Mouse (Mus musculus): Measurements from ENCODE around the gene Dohh. TPM values are rescaled to one million over a fixed set of nuclear protein-coding genes. Genes with fewer than 3 reads are reported as not detected.
A peak's percentile ranks its signal among the peaks of the same experiment; 100 is the strongest.

Gene Dohh
- polyA plus RNA-seq, 1 experiment = 123 TPM

GRCm38 (mm10) chr10:81389801-81390677 is 5.8 kb downstream of the Dohh start:
- Histone ChIP-seq H3K27ac (ENCODE audit: control insufficient read depth, insufficient read depth, low read length) (no peak overlapping the region), H3K36me3 (ENCODE audit: control insufficient read depth, insufficient read depth, low read length) (peaks cover 10% of the 10 kb centered on the region), H3K4me3 (ENCODE audit: control insufficient read depth, insufficient read depth, low read length) (no peak overlapping the region), H3K4me1 (replicated peaks; ENCODE audit: control insufficient read depth, insufficient read depth, low read length) (peaks cover 24% of the 10 kb centered on the region), H3K27me3 (ENCODE audit: control insufficient read depth, insufficient read depth, low read length) (no peaks in the 10 kb centered on the region)
- no peak for TF ChIP-seq POLR2A (IDR thresholded peaks at IDR 0.05; ENCODE audit: control insufficient read depth, extremely low read depth, insufficient read depth, low read length, poor library complexity)
- TF ChIP-seq CTCF (IDR thresholded peaks at IDR 0.05; ENCODE audit: borderline replicate concordance, control insufficient read depth, extremely low read depth, insufficient read depth, low read length, poor library complexity) = peak; percentile 85; the same call in 1 of the 2 replicates
- WGBS = 67% methylated on average over 23 of the region's 23 CpGs
- peak; percentile 76 for DNase-seq

DNA sequence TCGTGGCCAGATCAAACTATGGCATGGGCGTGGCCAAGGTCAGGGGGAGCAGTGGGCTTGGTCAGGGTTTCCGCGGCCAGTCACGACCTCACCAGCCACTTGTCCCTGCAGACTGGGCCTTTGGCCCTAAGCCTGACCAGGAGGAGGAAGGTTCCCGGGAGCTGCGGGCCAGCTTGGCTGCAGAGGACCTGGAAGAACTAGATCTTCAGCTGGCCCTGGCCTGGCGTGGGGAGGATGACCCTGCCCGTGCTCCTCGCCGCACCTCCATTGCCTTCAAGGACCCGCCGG is 6.4 kb downstream of the Dohh start:
- Histone ChIP-seq H3K36me3 (ENCODE audit: control insufficient read depth, insufficient read depth, low read length) (peaks cover 10% of the 10 kb centered on the region), H3K4me3 (ENCODE audit: control insufficient read depth, insufficient read depth, low read length) (no peak overlapping the region), H3K27ac (ENCODE audit: control insufficient read depth, insufficient read depth, low read length) (no peak overlapping the region), H3K4me1 (replicated peaks; ENCODE audit: control insufficient read depth, insufficient read depth, low read length) (peaks cover 19% of the 10 kb centered on the region), H3K27me3 (ENCODE audit: control insufficient read depth, insufficient read depth, low read length) (no peaks in the 10 kb centered on the region)
- WGBS = 95% methylated on average over 13 of the region's 13 CpGs
- no peak for DNase-seq
- TF ChIP-seq CTCF (IDR thresholded peaks at IDR 0.05; ENCODE audit: borderline replicate concordance, control insufficient read depth, extremely low read depth, insufficient read depth, low read length, poor library complexity) = no peak
- TF ChIP-seq POLR2A (IDR thresholded peaks at IDR 0.05; ENCODE audit: control insufficient read depth, extremely low read depth, insufficient read depth, low read length, poor library complexity) = no peak

DNA sequence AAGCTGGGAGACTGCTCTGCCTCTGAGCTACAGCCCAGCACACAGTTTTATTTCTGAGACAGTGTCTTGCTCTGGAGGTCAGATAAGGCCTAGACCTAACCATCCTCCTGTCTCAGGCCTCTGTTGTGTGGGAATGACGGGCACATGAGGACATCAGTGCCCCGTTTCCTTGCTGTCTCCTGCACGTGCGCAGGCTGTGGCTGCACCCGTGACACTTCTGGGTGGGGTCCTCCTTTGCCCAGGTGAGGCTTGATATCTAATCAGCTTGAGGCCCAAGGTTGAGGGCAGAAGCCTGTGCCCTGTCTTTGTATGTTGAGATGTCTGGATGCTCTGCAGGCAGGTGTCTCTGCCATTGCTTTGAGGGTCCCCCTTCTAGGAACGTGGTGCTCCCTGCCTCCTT is 8.0 kb downstream of the Dohh start:
- peaks cover 27% of the 10 kb centered on the region for H3K4me1 ChIP-seq (replicated peaks; ENCODE audit: control insufficient read depth, insufficient read depth, low read length)
- no peaks in the 10 kb centered on the region for H3K27me3 ChIP-seq (ENCODE audit: control insufficient read depth, insufficient read depth, low read length)
- H3K27ac ChIP-seq (ENCODE audit: control insufficient read depth, insufficient read depth, low read length) = no peak overlapping the region
- H3K4me3 ChIP-seq (ENCODE audit: control insufficient read depth, insufficient read depth, low read length) = no peak overlapping the region
- DNase-seq = no peak
- peaks cover 7% of the 10 kb centered on the region for H3K36me3 ChIP-seq (ENCODE audit: control insufficient read depth, insufficient read depth, low read length)
- TF ChIP-seq CTCF (IDR thresholded peaks at IDR 0.05; ENCODE audit: borderline replicate concordance, control insufficient read depth, extremely low read depth, insufficient read depth, low read length, poor library complexity) (no peak), POLR2A (IDR thresholded peaks at IDR 0.05; ENCODE audit: control insufficient read depth, extremely low read depth, insufficient read depth, low read length, poor library complexity) (no peak)
- 89% methylated on average over 6 of the region's 6 CpGs for WGBS

- WGBS = 55% methylated on average over 14 of the region's 14 CpGs
- no peak for DNase-seq
- TF ChIP-seq POLR2A (IDR thresholded peaks at IDR 0.05; ENCODE audit: control insufficient read depth, extremely low read depth, insufficient read depth, low read length, poor library complexity) = no peak
- TF ChIP-seq CTCF (IDR thresholded peaks at IDR 0.05; ENCODE audit: borderline replicate concordance, control insufficient read depth, extremely low read depth, insufficient read depth, low read length, poor library complexity) = no peak
- H3K36me3 ChIP-seq (ENCODE audit: control insufficient read depth, insufficient read depth, low read length) = peaks cover 2% of the 10 kb centered on the region
- peak within 1 kb of the TSS; percentile 53 for H3K27ac ChIP-seq (ENCODE audit: control insufficient read depth, insufficient read depth, low read length)
- H3K4me1 ChIP-seq (replicated peaks; ENCODE audit: control insufficient read depth, insufficient read depth, low read length) = peaks cover 27% of the 10 kb centered on the region
- peak within 1 kb of the TSS; percentile 63 for H3K4me3 ChIP-seq (ENCODE audit: control insufficient read depth, insufficient read depth, low read length)
- no peaks in the 10 kb centered on the region for H3K27me3 ChIP-seq (ENCODE audit: control insufficient read depth, insufficient read depth, low read length)
Measured at GRCm38 (mm10) chr10:81392781-81393185, 8.6 kb downstream of the Dohh start, which contains the start of gene Smim24. Gene Smim24 (plus strand): TSS chr10:81393051.

GRCm38 (mm10) chr10:81393456-81394063 is 9.3 kb downstream of the Dohh start:
- TF ChIP-seq POLR2A (IDR thresholded peaks at IDR 0.05; ENCODE audit: control insufficient read depth, extremely low read depth, insufficient read depth, low read length, poor library complexity) (0 out of 2 replicates have a peak, but pooled peaks have one; percentile 12), CTCF (IDR thresholded peaks at IDR 0.05; ENCODE audit: borderline replicate concordance, control insufficient read depth, extremely low read depth, insufficient read depth, low read length, poor library complexity) (no peak)
- Histone ChIP-seq H3K36me3 (ENCODE audit: control insufficient read depth, insufficient read depth, low read length) (no peaks in the 10 kb centered on the region), H3K4me1 (replicated peaks; ENCODE audit: control insufficient read depth, insufficient read depth, low read length) (peaks cover 27% of the 10 kb centered on the region), H3K27ac (ENCODE audit: control insufficient read depth, insufficient read depth, low read length) (peak overlapping the region; percentile 53), H3K4me3 (ENCODE audit: control insufficient read depth, insufficient read depth, low read length) (peak overlapping the region; percentile 63), H3K27me3 (ENCODE audit: control insufficient read depth, insufficient read depth, low read length) (no peaks in the 10 kb centered on the region)
- DNase-seq = peak; percentile 75
- 7% methylated on average over 19 of the region's 19 CpGs for WGBS

GRCm38 (mm10) chr10:81395127-81395526 is 10.9 kb downstream of the Dohh start:
- Histone ChIP-seq H3K27ac (ENCODE audit: control insufficient read depth, insufficient read depth, low read length) (no peak overlapping the region), H3K27me3 (ENCODE audit: control insufficient read depth, insufficient read depth, low read length) (no peaks in the 10 kb centered on the region), H3K36me3 (ENCODE audit: control insufficient read depth, insufficient read depth, low read length) (no peaks in the 10 kb centered on the region), H3K4me3 (ENCODE audit: control insufficient read depth, insufficient read depth, low read length) (no peak overlapping the region), H3K4me1 (replicated peaks; ENCODE audit: control insufficient read depth, insufficient read depth, low read length) (peaks cover 27% of the 10 kb centered on the region)
- TF ChIP-seq POLR2A (IDR thresholded peaks at IDR 0.05; ENCODE audit: control insufficient read depth, extremely low read depth, insufficient read depth, low read length, poor library complexity) (no peak), CTCF (IDR thresholded peaks at IDR 0.05; ENCODE audit: borderline replicate concordance, control insufficient read depth, extremely low read depth, insufficient read depth, low read length, poor library complexity) (peak; percentile 91; the same call in 1 of the 2 replicates)
- 26% methylated on average over 5 of the region's 5 CpGs for WGBS
- peak; percentile 67 for DNase-seq

Data from thymus, adult 2 months (tissue).